Mouse (Mus musculus): ENCODE measurements around the gene Atp6v0e2.
A peak's percentile ranks its signal among the peaks of the same experiment; 100 is the strongest.
"Not testable (repeated sequence)": the region's sequence is repeated elsewhere in the genome, so short reads cannot be mapped to it uniquely, and the experiment has no call there.

The Atp6v0e2 gene

GRCm38 (mm10) chr6:48537105-48537954 lies at the start of gene Atp6v0e2:
Gene Atp6v0e2, plus strand, starts transcription at chr6:48537615.
- peak; percentile 89 for DNase-seq

GRCm38 (mm10) chr6:48487747-48488725 lies 49.4 kb upstream of the Atp6v0e2 start:
- peak; percentile 37 for DNase-seq

- no peak for DNase-seq
Observed at GRCm38 (mm10) chr6:48489741-48490140, 47.7 kb upstream of the Atp6v0e2 start.

- no peak for DNase-seq
Observed at GRCm38 (mm10) chr6:48491361-48491760, 46.1 kb upstream of the Atp6v0e2 start.

- peak; percentile 63 for DNase-seq
Observed at GRCm38 (mm10) chr6:48493136-48493730, 44.2 kb upstream of the Atp6v0e2 start.

- peak; percentile 74 for DNase-seq
Observed at GRCm38 (mm10) chr6:48497521-48497920, 39.9 kb upstream of the Atp6v0e2 start.

GRCm38 (mm10) chr6:48503847-48504240 lies 33.6 kb upstream of the Atp6v0e2 start:
- DNase-seq, result no peak

GRCm38 (mm10) chr6:48504241-48504854 lies 33.1 kb upstream of the Atp6v0e2 start:
- DNase-seq, result peak; percentile 87

GRCm38 (mm10) chr6:48508087-48508486 lies 29.3 kb upstream of the Atp6v0e2 start:
- no peak for DNase-seq

GRCm38 (mm10) chr6:48510426-48510825 lies 27.0 kb upstream of the Atp6v0e2 start:
- no peak for DNase-seq

GRCm38 (mm10) chr6:48511861-48512260 lies 25.6 kb upstream of the Atp6v0e2 start:
- DNase-seq, result no peak

- DNase-seq, result not testable (repeated sequence)
Observed at GRCm38 (mm10) chr6:48524882-48525281, 12.5 kb upstream of the Atp6v0e2 start.

GRCm38 (mm10) chr6:48527901-48528300 lies 9.5 kb upstream of the Atp6v0e2 start:
- DNase-seq, result no peak

GRCm38 (mm10) chr6:48529261-48529660 lies 8.2 kb upstream of the Atp6v0e2 start:
- no peak for DNase-seq

GRCm38 (mm10) chr6:48529871-48530440 lies 7.5 kb upstream of the Atp6v0e2 start:
- DNase-seq, result no peak

GRCm38 (mm10) chr6:48530862-48531261 lies 6.6 kb upstream of the Atp6v0e2 start:
- DNase-seq, result no peak

GRCm38 (mm10) chr6:48533475-48533874 lies 3.9 kb upstream of the Atp6v0e2 start:
- DNase-seq, result no peak

GRCm38 (mm10) chr6:48534913-48535312 lies 2.5 kb upstream of the Atp6v0e2 start:
- peak; percentile 41 for DNase-seq

GRCm38 (mm10) chr6:48536091-48536490 lies 1.3 kb upstream of the Atp6v0e2 start:
- no peak for DNase-seq

GRCm38 (mm10) chr6:48538841-48539737 lies 1.7 kb downstream of the Atp6v0e2 start:
- DNase-seq, result peak; percentile 89

- no peak for DNase-seq
Observed at GRCm38 (mm10) chr6:48539860-48540259, 2.4 kb downstream of the Atp6v0e2 start.
